Mouse (Mus musculus) neural tube, embryonic 12.5 days (tissue): ENCODE measurements around the gene Gja5. TPM values are rescaled to one million over a fixed set of nuclear protein-coding genes. Genes with fewer than 3 reads are reported as not detected.

ENCODE experiments used
- ATAC-seq: fragments of 200-750 bp; cut with Nextera tagmentation; 2 replicates; pipeline ENCODE4 v1.8.0; 2017; ENCODE audit warnings: low read depth, mild to moderate bottlenecking, moderate TSS enrichment, moderate library complexity; ENCODE audit not compliant: low FRiP score
- H3K27ac ChIP-seq: fragments of 300-500 bp; sonication (generic); 2 replicates; pipeline ENCODE4 v1.5.1; 2016
- H3K27me3 ChIP-seq: fragments of 300-500 bp; sonication (generic); replicated peaks from 2 replicates; pipeline ENCODE4 v1.6.1; 2016; ENCODE audit warnings: mild to moderate bottlenecking
- H3K36me3 ChIP-seq: fragments of 300-500 bp; sonication (generic); 2 replicates; pipeline ENCODE4 v1.6.1; 2016; ENCODE audit warnings: mild to moderate bottlenecking
- H3K4me1 ChIP-seq: fragments of 300-500 bp; sonication (generic); 2 replicates; pipeline ENCODE4 v1.6.1; 2016
- H3K4me2 ChIP-seq: fragments of 300-500 bp; sonication (generic); replicated peaks from 2 replicates; pipeline ENCODE4 v1.6.1; 2016; ENCODE audit warnings: mild to moderate bottlenecking
- H3K4me3 ChIP-seq: fragments of 300-500 bp; sonication (generic); 2 replicates; pipeline ENCODE4 v1.5.1; 2016
- H3K9ac ChIP-seq: fragments of 300-500 bp; sonication (generic); 2 replicates; pipeline ENCODE4 v1.6.1; 2016; ENCODE audit warnings: mild to moderate bottlenecking
- H3K9me3 ChIP-seq: fragments of 300-500 bp; sonication (generic); 2 replicates; pipeline ENCODE4 v1.6.1; 2016; ENCODE audit warnings: mild to moderate bottlenecking
- WGBS: fragments of 180-500 bp; shearing (Covaris S2); methylation state at CpG from one replicate; pipeline ENCODE4 v1.1.7; 2016; 5-methylcytosine and 5-hydroxymethylcytosine counted together
- polyA plus RNA-seq: library from polyadenylated mRNA; unstranded; fragments of >200 nt; fragmentation: Nextera tagmentation; extraction: Ambion mirVana; gene quantifications from 2 replicates; pipeline ENCODE4 v1.2.1, GENCODE M21; 2016

The Gja5 gene
- polyA plus RNA-seq, 1 experiment from 2014 or later = 6.9 TPM

DNA sequence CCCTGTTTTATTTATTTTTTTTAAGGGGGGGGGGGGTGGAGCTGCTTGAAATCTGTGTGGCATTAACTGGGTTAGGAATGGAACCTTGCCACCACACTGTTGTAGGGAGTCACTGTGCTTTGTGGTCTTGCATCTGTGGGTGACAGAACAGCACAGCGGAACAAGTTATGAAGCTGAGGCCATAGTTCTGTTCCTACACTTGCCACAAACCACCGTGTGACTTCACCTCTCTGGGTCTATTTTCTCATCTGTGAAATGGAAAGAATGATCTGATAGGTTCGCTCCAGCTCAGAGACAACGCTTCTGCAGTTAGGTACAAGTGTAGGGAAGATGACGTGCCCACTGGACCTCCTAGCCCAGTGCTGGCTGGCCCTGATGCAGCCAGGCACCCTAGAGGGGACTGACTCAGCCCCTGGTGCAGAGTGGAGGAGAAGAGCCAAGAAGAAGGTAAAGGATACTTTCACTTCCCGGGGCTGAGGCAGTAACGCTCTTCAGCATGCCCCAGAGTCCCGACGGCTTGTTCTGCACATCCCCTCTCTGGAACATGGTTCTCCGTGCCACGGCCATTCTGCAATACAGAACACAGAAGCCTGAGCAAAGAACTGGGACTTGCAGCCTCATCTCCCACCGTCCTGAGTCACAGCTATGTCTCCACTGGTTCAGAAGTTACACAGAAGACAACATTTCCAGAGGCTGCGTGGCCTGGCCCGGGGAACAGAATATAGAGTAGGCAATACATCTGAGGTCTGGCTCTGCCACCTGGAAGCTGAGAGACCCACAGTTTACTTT, 22.2 kb upstream of the Gja5 start:
- ATAC-seq = no peak
- no peaks in the 10 kb centered on the region for H3K27me3 ChIP-seq
- H3K9me3 ChIP-seq = no peaks in the 10 kb centered on the region
- H3K4me1 ChIP-seq = no peaks in the 10 kb centered on the region
- no peak overlapping the region for H3K4me2 ChIP-seq
- 95% methylated on average over 14 of the region's 14 CpGs for WGBS
- peaks cover 60% of the 10 kb centered on the region for H3K36me3 ChIP-seq
- no peak overlapping the region for H3K27ac ChIP-seq
- H3K9ac ChIP-seq = no peak overlapping the region
- no peak overlapping the region for H3K4me3 ChIP-seq

- 94% methylated on average over 7 of the region's 7 CpGs for WGBS
- no peak overlapping the region for H3K27ac ChIP-seq
- H3K4me2 ChIP-seq = no peak overlapping the region
- no peak overlapping the region for H3K4me3 ChIP-seq
- H3K9me3 ChIP-seq = no peaks in the 10 kb centered on the region
- peaks cover 65% of the 10 kb centered on the region for H3K36me3 ChIP-seq
- ATAC-seq = no peak
- no peaks in the 10 kb centered on the region for H3K27me3 ChIP-seq
- H3K4me1 ChIP-seq = no peaks in the 10 kb centered on the region
- H3K9ac ChIP-seq = no peak overlapping the region
Observed at GRCm38 (mm10) chr3:96883690-96884089, 20.8 kb upstream of the Gja5 start.

DNA sequence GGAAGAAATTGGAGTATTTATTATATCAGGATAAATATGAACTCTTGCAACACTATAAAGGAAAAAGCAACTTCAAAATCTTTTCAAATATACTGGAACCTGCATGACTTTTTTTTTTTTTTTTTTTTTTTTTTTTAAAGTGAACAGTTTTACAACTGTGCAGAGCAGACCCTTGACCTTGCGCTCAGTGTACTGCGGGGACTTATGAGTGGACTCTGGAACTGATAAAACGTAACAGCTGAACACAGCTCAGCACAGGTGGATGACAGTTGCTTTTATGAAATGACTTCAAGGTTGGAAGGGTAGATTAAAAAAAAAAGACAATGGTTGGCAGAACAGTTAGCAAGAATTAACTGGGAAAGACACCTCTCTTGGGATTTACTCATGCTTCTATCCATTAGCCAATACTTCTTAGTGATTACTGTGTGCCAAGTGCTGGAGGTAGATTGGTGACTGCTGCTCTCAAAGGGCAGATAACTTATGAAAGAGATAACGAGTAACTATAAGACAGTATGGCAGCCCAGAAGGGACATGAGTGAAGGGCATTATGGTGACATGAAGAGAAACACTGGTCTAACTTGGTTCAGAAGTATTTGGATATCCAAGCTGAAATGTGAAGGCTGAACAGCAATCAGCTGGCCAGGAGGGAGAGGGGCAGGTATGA, 2.0 kb upstream of the Gja5 start:
- Histone ChIP-seq H3K27me3 (no peaks in the 10 kb centered on the region), H3K36me3 (peaks cover 2% of the 10 kb centered on the region), H3K4me1 (peaks cover 7% of the 10 kb centered on the region), H3K9me3 (no peaks in the 10 kb centered on the region), H3K27ac (no peak overlapping the region), H3K4me3 (no peak overlapping the region), H3K4me2 (no peak overlapping the region), H3K9ac (no peak overlapping the region)
- ATAC-seq = no peak
- 93% methylated on average over 4 of the region's 4 CpGs for WGBS

DNA sequence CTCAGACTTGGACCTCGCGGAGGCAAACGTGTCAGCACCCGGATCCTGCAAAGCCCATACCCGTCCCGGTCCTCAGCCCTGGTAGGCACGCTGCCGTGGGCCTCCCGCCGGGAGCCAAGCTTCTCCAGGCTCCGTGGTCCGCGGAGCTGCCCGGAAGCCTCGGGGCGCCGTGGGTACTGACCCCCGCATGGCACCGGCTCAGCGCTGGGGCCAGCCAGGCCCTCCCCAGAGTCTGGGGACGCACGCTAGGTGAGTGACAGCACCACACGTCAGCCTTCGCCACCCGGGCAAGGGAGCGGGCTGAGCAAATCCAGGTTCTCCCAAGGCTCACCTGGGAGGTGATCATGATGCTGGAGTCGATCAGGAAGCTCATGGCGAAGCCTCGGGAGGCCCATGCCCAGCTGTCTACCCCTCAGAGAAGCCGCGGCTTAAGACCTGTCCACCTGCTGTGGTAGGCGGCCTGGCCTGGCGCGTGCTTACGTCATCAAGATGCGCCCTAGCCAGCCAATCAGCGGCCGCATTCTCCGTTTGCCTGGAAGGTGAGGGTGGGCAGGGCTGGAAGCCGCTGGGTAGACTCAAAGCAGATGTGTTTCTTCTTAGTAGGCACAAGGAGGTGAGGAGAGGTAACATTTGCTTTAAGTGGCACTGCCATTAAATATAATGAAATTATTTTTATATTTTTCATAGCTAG, 503 bp downstream of the Gja5 start, which contains the start of gene Gpr89:
TSS of gene Gpr89 (minus strand) at position 496 of the 691 bp plus-strand sequence.
- H3K4me3 ChIP-seq = peak within 1 kb of the TSS; percentile 95
- under 1% methylated on average over 40 of the region's 40 CpGs for WGBS
- no peaks in the 10 kb centered on the region for H3K36me3 ChIP-seq
- peak within 1 kb of the TSS; percentile 80 for H3K4me2 ChIP-seq
- H3K4me1 ChIP-seq = peaks cover 7% of the 10 kb centered on the region
- no peak within 1 kb of the TSS for H3K27ac ChIP-seq
- H3K9ac ChIP-seq = peak within 1 kb of the TSS; percentile 92
- no peaks in the 10 kb centered on the region for H3K9me3 ChIP-seq
- ATAC-seq = peak; percentile 98
- no peaks in the 10 kb centered on the region for H3K27me3 ChIP-seq

GRCm38 (mm10) chr3:96905592-96905991, 1.1 kb downstream of the Gja5 start:
- 46% methylated on average over 9 of the region's 9 CpGs for WGBS
- ATAC-seq = 0 out of 2 replicates have a peak, but pooled peaks have one; percentile 38
- no peak overlapping the region for H3K27ac ChIP-seq

DNA sequence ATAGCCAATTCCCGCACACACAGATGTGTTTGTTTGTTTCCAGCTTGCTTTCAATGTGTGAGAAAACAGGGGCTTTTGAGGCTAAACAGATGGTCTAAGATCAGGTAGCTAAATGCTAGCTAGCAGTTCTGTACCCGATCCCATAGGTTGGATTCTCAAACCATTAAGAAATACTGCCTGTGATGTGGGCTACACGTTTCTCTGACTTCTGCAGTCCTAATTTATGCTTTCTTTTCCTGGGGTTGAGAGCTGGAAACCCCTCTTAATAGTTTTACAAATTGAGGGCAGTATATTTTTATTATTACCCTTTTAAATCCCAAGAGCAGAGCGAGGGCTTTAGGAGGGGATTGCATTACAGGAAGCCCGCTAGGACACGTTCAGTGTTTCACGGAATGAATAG, 16.5 kb downstream of the Gja5 start:
- Histone ChIP-seq H3K4me2 (no peak overlapping the region), H3K27me3 (no peaks in the 10 kb centered on the region), H3K4me3 (no peak overlapping the region), H3K9me3 (no peaks in the 10 kb centered on the region), H3K9ac (no peak overlapping the region), H3K36me3 (no peaks in the 10 kb centered on the region), H3K4me1 (no peaks in the 10 kb centered on the region), H3K27ac (no peak overlapping the region)
- 41% methylated on average over 7 of the region's 7 CpGs for WGBS
- ATAC-seq = no peak

More at GRCm38 (mm10) chr3:96905592-96905991, 1.1 kb downstream of the Gja5 start:
- Histone ChIP-seq H3K27me3 (no peaks in the 10 kb centered on the region), H3K9me3 (no peaks in the 10 kb centered on the region), H3K9ac (peak overlapping the region; percentile 92; the same call in 1 of the 2 replicates), H3K4me1 (peaks cover 7% of the 10 kb centered on the region), H3K4me3 (peak overlapping the region; percentile 95), H3K4me2 (peak overlapping the region; percentile 80), H3K36me3 (no peaks in the 10 kb centered on the region)

GRCm38 (mm10) chr3:96924631-96925030, 20.1 kb downstream of the Gja5 start:
- H3K4me2 ChIP-seq = no peak overlapping the region
- H3K9me3 ChIP-seq = no peaks in the 10 kb centered on the region
- no peak overlapping the region for H3K27ac ChIP-seq
- H3K9ac ChIP-seq = no peak overlapping the region
- H3K4me1 ChIP-seq = no peaks in the 10 kb centered on the region
- ATAC-seq = no peak
- H3K4me3 ChIP-seq = no peak overlapping the region
- H3K27me3 ChIP-seq = no peaks in the 10 kb centered on the region
- H3K36me3 ChIP-seq = no peaks in the 10 kb centered on the region
- 88% methylated on average over 4 of the region's 4 CpGs for WGBS

GRCm38 (mm10) chr3:96925920-96926319, 21.4 kb downstream of the Gja5 start, which contains the start of gene Gja8:
Gene Gja8 (minus strand): TSS chr3:96926020.
- Histone ChIP-seq H3K27ac (no peak within 1 kb of the TSS), H3K27me3 (no peaks in the 10 kb centered on the region), H3K9ac (no peak within 1 kb of the TSS), H3K9me3 (no peaks in the 10 kb centered on the region), H3K4me3 (no peak within 1 kb of the TSS), H3K4me1 (peaks cover 6% of the 10 kb centered on the region; the same call in 1 of the 2 replicates), H3K4me2 (no peak within 1 kb of the TSS), H3K36me3 (no peaks in the 10 kb centered on the region)
- WGBS = 59% methylated on average over 6 of the region's 6 CpGs
- ATAC-seq = no peak

DNA sequence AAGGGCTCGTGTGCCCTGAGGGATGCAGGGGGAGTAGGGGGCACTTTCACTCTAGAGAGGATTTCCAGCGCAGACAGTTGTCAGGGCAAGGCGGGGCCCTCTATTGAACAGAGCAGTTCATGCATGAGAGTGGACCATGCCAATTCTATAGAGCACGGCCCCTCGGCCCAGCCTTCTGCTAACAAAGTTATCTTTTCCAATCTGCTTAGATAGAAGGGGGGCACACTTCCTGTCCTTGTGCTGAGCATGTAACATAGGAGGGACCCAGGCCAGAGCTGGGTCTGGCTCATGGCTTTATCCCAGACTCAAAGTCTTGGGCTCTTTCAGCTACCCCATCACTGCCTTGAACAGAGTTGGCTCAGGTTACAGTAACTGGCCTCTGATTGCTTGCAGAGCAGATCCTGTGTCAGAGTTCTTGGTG, 26.8 kb downstream of the Gja5 start:
- no peak overlapping the region for H3K27ac ChIP-seq
- H3K4me2 ChIP-seq = no peak overlapping the region

DNA sequence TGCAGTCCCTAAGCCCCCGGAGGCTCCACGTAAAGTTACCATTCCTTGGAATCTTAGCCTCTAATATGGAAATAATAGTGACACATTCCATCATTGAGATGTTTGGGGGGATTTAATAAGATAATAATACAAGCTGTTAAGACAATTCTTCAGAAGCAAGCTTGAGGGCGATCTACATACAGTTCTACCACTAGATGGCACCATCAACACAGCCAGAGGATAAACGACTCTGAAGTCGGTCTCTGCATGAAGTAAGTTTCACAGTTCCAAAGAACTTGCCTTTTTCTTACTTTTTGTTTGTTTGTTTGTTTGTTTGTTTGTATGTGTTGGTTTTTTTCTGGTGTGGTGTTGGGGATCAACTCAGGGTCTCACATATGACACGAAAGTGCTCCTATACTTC, 31.7 kb downstream of the Gja5 start:
- Histone ChIP-seq H3K4me2 (no peak overlapping the region), H3K4me3 (no peak overlapping the region), H3K27ac (no peak overlapping the region), H3K9me3 (no peaks in the 10 kb centered on the region), H3K36me3 (no peaks in the 10 kb centered on the region), H3K9ac (no peak overlapping the region), H3K27me3 (0 out of 2 replicates have a peak, but pooled peaks cover 6% of the 10 kb centered on the region), H3K4me1 (peaks cover 25% of the 10 kb centered on the region)
- 12% methylated on average over 6 of the region's 6 CpGs for WGBS
- ATAC-seq = no peak

More for the DNA sequence above, 26.8 kb downstream of the Gja5 start:
- H3K4me1 ChIP-seq = peaks cover 18% of the 10 kb centered on the region
- ATAC-seq = peak; percentile 59; the same call in 1 of the 2 replicates
- H3K36me3 ChIP-seq = no peaks in the 10 kb centered on the region
- WGBS = 17% methylated on average over 5 of the region's 5 CpGs
- no peak overlapping the region for H3K4me3 ChIP-seq
- 0 out of 2 replicates have a peak, but pooled peaks cover 6% of the 10 kb centered on the region for H3K27me3 ChIP-seq
- H3K9ac ChIP-seq = no peak overlapping the region
- H3K9me3 ChIP-seq = no peaks in the 10 kb centered on the region

DNA sequence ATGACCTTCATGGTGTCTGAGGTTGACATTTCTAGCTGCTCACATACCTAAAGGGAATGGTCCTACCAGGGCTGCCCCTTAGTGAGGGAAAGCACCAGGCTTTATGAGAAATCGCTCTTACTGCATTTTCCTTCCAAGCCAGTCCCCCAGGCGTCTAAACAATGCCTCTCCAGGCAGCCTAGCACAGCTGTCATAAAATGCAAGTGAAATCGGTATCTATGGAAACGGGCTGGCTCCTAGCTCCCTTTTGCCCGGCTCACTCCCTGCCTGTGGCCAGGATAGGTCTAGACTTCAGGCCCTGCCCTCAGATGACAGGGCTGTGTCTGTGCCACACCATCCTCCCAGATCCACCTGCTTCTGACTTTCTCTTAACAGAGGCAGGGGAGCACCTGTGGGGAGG, 33.1 kb downstream of the Gja5 start:
- H3K36me3 ChIP-seq = no peaks in the 10 kb centered on the region
- ATAC-seq = peak; percentile 74
- no peak overlapping the region for H3K4me2 ChIP-seq
- H3K27ac ChIP-seq = no peak overlapping the region
- 0 out of 2 replicates have a peak, but pooled peaks cover 6% of the 10 kb centered on the region for H3K27me3 ChIP-seq
- no peak overlapping the region for H3K4me3 ChIP-seq
- H3K4me1 ChIP-seq = peaks cover 17% of the 10 kb centered on the region
- 3% methylated on average over 5 of the region's 5 CpGs for WGBS
- no peaks in the 10 kb centered on the region for H3K9me3 ChIP-seq
- no peak overlapping the region for H3K9ac ChIP-seq

- no peak overlapping the region for H3K9ac ChIP-seq
- peaks cover 16% of the 10 kb centered on the region for H3K4me1 ChIP-seq
- peak; percentile 78 for ATAC-seq
- H3K27ac ChIP-seq = no peak overlapping the region
- peak overlapping the region; percentile 44 for H3K4me2 ChIP-seq
- H3K36me3 ChIP-seq = no peaks in the 10 kb centered on the region
- no peak overlapping the region for H3K4me3 ChIP-seq
- 0 out of 2 replicates have a peak, but pooled peaks cover 6% of the 10 kb centered on the region for H3K27me3 ChIP-seq
- no peaks in the 10 kb centered on the region for H3K9me3 ChIP-seq
- 7% methylated on average over 11 of the region's 11 CpGs for WGBS
Observed at GRCm38 (mm10) chr3:96938738-96939137, 34.2 kb downstream of the Gja5 start.
